Mouse (Mus musculus) neutrophil, adult 5-6 weeks (primary cell): Measurements from ENCODE around the gene Fam219a. TPM values are rescaled to one million over a fixed set of nuclear protein-coding genes. Genes with fewer than 3 reads are reported as not detected.

Experiments
- ATAC-seq: fragments of 151-379, 151-347 bp; 2 replicates; pipeline ENCODE4 v1.8.0; 2017; ENCODE audit warnings: mild to moderate bottlenecking, moderate TSS enrichment; ENCODE audit not compliant: insufficient number of reproducible peaks, poor library complexity, low FRiP score, severe bottlenecking; ENCODE audit errors: extremely low read depth
- total RNA-seq: library from RNA; stranded (forward); fragments of 200-1000 nt; gene quantifications from 2 replicates; pipeline ENCODE4 v1.2.3, GENCODE M21; 2017

Gene Fam219a
- total RNA-seq, 1 experiment from 2014 or later, result 8.4 TPM

DNA sequence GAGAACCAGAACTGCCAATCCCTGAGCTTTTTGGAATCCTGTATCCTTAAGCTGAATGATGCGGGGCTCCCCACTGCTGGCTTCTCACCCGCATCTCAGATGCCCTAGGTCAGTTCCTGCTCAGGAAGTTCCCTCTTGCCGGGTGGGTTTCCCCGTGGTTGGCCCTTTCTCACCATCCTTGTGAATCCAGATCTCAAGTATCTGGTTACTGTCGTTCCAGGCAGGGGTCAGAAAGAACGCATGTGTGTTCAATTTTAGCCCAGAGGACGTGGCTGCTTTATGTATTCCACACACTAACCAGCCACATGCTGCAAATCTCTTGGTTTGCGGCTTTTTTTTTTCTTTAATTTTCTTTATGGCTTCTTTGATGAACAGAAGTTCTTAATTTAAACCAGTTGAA is 55.6 kb downstream of the Fam219a start:
- no peak for ATAC-seq

DNA sequence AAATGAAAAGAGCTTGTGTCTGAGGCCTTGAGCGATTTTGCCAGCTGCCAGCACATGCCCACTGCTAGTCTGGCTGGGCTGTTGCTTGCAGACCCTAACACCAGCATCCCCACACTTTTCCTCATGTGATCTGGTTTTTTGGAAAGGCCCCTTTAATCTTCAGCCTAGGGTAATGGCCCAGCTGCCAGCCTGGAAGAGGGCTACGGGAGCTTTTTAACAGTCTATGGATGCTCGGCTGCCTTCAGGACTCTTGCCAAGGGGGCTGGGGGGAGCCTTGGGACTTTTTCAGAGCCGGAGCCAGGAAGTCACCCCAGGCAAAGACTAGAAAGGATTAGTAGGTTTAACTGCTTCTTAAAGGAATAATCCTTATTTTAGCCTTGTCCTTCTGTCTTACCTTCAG is 56.0 kb downstream of the Fam219a start:
- no peak for ATAC-seq

DNA sequence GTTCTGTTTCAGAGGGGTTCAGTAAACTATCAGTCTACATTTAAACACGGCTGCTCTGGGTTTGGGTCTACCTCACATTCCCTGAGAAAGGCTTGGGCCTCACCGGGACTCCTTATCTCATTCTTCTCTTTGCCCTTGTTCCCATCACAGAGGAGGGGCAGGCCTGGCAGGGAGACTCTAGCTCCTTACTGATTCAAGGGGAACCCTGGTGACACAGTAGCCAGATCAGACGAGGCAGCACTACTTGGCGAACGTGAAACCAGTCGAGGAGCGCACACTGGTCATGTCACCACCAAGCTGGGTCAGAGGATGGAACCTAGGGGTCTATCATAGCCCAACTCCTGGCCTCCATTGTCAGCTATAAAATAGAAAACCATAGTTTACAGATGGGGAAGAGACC is 61.3 kb downstream of the Fam219a start:
- no peak for ATAC-seq

DNA sequence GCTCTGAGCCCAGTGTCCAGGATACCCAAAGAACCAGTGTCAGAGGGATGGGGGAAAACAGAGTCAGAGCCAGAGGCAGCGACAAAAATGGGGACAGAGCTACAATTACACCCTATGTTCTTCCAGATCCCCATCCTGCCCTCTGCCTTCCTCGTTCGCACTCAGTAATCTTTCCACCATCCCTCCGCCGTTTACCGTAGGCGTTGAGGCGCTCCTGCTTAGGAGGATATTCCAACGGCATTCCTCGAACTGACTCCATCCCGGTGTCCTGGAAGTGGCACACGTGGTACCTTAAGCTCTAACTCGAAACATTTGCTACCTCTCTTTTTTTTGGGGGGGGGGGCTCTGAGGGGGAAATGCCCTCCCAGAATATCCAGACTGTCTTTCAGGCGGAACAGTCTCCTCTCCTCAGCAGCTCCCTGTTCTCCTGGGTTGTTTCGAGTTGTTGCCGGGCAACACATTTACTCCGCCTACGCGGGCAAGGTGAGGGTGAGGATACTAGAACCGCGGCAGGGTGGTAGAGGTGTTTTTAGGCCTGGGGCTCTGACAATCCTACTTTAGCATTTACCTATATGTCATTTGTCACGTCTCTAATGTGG is 61.9 kb downstream of the Fam219a start:
- no peak for ATAC-seq

DNA sequence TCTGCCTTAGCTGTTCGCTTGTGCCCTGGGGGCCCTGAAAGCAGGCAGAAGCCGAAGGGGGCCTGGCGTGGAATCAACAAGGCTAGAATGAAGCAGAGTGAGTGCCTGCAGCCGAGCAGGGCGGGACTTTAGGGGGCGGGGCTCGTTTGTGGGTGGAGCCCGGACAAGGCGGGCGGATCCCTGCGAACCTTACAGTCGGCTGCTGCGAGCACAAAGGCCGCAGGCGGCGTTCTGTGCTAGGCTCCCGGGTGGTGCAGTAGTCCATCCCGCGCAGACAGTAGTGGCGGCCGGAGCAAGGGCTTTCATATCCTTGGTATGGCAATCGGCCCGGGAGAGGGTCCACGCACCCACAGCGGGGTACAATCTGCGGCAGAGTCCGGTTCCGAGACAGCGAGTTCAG is 62.4 kb downstream of the Fam219a start:
- ATAC-seq, result peak; percentile 31; the same call in 1 of the 2 replicates

DNA sequence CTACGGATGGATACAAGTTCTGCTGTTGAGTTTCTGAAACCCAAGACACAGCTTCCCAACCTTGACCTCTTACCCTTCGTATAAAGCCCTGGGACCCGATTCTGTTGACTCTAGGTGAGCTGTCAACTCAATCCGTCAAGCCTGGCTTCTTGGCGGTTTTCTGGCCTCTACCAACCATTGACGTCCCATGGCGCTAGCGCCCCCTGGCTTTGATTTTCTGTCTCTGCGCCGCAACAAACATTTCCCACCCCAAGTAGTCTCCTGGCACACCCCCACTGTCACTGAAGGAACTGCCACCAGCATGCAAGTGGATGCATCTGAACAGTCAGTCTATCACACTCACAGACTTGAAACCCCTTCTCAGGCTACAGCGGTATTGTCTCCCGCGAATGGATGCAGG is 63.2 kb downstream of the Fam219a start:
- ATAC-seq, result no peak

DNA sequence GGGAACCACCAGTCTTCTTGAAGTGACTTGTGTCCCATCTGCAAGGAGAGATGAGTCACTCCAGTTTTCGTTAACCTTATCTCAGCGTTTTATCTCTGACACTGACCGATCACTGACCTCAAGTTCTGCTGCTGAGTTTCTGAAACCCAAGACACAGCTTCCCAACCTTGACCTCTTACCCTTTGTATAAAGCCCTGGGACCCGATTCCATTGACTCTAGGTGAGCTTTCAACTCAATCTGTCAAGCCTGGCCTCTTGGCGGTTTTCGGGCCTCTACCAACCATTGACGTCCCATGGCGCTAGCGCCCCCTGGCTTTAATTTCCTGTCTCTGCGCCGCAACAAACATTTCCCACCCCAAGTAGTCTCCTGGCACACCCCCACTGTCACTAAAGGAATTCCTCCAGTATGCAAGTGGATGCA is 64.2 kb downstream of the Fam219a start:
- ATAC-seq, result no peak

DNA sequence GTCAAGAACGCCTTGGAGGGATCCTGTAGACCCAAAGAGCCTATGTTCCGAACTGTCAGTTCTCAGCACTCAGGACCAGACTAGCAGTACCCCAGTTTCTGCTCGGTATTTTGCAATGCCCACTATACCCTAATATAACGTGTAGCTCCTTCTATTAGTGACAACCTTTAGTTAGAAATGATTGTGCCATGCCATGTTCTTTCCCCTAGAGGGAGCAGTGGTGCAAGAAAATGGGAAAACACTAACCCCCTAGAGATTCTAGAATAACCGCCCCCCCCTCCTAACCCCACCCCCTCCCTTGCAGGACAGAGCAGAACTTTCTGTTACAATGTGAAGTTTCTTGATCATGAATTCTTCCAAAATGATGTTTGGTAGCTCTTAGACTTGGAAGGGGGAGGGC is 65.0 kb downstream of the Fam219a start:
- ATAC-seq, result no peak

DNA sequence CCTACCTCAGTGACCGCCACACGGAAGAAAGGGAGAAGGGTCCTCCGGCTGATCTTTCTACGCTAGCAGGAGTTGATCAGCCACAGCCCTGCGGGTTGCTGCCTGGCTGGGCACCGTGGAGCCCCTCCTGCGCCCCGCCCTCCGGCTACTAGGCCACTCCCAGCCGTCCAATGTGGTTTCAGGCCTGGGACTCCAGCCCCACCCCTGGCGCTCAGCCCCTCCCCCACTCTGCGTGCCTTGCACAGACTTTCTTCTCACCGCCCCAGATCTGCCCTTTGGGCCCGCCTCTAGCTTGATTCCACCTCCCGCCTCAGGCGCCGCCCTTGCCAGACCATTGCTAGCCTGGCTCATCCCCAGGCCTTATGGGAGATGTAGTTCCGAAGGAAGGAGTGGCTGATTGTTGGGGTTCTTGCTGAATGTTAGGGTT is 66.3 kb downstream of the Fam219a start, which contains the start of gene AI464131:
TSS of gene AI464131 (minus strand) at position 91 of the 427 bp plus-strand sequence.
- ATAC-seq, result no peak

DNA sequence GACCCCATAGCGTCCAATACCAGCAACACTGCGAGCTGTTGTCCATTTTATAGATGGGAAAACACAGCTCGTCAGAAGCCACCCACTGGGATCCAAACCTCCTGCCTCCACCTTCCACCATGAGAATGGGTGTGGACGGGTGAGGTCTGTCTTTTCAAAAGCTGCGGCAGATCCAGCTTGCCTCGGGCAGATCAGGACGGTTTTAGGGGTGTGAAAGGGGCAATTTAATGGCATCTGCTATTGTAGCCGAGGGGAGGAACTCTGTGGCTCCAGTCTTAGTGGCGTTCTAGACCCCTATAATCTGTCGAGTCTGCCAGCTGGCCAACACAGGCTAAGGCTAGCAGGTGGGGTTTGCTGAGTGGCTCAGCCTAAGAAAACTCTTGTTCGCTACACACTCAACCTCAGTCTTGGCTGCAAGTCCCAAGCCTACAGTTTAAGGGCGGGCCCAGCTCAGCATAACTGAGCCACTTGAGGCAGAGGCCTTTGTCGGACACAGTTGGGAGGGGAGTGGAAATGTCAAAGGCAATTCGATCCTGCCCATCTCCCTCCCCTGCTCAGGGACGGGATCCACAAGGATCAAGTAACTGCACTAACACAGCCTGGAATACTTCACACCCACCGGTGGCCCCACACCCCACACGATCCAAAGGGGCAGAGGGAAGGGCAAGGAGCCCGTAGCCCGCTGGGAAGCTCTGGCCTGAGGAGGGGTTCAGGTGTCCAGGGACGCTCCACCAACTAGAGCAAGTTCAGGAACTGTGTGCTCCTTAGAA is 67.0 kb downstream of the Fam219a start:
- no peak for ATAC-seq

DNA sequence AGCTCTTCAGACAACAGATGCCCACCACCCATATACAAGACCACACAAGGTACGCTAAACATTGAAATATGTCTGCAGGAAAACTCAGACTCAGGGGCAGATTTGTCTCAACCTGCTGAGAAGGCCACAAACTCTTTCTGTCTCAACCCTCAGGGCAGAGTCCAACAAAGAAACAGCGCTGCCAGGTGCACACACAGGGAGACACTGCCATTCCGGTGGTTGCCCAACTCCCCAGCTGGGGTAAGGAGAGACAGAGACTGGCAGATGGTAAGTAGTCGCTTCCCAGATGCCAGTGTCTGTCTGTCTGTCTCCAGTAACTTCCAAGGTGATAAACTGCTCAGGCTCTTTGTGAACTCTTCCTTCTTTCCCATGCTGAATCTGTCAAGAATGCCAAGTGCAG is 68.6 kb downstream of the Fam219a start:
- ATAC-seq, result no peak

DNA sequence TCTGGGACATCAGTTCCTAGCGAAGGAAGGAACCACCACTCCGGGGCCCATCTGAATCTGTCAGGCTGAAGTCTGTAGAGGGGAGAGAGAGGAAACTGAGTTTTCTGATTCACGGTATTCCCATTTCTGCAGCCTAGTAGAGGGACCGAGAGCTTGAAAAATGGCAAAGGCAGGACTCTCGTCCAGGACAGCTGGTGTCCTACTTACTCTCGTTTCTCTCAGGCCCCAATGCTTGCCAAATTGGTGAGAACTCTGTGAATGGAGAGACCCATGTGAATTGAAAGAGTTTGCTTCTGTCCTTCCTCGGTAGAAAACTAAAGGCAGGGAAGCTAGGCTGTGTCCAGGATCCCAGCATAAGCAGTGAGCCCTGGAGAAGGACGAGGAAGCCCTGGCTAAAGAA is 69.7 kb downstream of the Fam219a start:
- no peak for ATAC-seq

DNA sequence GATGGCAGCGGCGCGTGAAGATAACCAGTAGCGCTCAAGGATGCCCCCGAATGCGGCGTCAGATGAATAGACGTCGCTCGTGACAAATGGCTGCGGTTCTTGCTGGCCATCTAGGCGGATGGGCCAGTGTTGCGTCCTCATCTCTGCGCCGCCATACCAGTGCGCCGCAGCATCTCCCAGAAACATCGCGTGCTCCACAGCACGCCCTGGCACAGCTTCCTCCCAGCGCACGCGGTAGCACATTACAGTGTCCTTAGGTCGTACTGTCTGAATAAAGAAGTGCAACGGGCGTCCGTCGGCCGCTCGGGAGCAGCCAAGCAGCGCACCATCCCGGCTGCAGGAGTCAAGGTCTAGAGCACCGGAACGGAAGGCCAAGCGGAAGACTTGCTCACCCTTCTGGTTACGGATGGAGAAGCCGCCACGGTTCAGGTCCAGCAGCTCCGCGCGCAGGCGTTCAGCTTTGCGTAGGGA is 70.4 kb downstream of the Fam219a start:
- no peak for ATAC-seq

DNA sequence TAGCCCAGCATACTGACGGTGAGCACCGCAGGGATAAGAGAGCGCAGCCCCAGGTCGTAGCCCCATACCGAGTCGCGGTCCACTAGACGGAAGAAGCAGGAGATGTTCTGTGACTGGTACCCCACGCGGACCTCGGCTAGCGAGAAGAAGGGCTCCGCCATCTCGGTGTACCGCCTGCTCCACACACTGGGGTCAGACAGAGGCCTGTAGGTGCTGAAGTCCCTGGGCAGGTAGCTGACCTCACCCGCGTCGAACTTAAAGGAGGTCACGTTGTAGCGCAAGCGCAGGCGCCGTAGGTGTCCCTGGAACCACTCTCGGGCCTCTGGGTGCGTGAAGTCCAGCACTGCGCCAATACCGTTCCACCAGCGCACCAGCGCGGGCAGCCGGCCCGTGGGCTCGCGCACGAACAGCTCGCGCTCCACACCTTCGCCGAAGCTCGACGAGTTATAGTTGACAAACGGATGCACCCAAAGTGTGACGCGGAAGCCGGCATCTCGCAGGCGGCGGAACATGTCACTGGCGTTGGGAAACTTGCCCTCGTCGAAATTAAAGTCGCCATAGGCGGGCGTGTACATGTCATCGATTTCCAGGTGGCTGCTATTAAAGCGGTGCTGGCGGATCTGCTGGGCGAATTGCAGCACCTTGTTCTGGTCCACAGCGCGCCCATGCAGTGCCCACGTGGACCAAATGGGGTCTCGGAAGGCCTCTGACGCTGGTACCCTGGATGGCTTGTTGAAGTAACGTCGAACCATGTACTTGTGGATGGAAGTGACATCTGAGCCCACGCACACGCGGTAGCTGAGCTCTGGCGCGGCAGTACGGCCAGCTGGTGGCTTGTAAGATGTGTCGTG is 71.1 kb downstream of the Fam219a start:
- ATAC-seq, result no peak

DNA sequence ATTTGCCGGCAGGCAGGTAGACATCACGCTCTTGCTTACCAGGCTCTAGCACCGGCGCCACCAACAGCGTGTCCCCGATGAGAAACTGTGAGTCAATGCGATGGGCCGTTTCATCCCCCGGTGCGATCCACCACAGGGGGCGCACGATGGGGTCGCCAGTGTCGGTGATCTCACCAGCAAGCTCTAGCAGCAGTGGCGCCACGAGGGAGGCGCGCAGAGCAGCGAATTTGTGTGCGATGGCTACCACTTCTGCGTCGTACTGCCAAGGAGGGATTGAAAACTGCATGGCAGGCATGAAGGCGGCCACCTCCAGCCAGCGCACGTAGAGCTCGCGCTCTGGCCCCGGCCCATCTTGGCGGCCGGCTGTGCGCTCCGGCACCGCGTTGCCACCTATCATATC is 71.8 kb downstream of the Fam219a start:
- no peak for ATAC-seq

DNA sequence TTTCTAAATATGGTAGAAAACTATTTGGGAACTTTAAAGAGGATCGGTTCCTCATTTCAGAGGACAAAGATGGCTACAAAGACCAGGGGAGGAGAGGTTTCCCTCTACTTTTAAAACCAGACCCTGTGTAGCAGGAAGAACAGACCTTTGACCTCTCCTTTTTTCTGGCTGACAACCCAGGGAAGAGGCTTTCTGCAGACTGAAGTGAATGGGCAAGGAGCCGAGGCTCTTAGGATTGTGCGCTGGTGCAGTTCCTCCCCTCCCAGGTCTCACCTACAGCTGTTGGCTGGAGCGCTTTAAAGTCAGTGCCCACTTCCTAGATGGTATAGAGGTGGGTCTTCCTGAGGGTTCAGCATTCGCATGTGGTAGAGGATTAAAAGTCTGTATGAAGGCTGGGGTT is 72.3 kb downstream of the Fam219a start:
- no peak for ATAC-seq

DNA sequence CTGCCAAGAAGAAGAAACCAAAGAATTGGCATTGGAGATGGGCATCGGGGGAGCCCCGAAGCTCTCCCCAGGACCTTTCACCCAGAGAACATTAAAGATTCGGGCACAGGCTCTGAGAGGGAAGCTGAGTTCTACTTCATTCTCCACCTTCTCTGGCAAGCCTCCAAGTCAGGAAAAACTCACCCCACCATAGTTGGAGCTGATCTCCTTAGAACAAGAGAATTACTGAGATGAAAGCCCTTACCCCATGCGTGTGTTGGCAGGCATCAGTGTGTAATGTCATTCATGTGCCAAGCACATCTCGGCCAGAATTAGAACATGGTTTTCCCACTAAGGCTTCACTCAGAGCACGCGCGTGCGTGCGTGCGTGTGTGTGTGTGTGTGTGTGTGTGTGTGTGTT is 73.5 kb downstream of the Fam219a start:
- no peak for ATAC-seq

DNA sequence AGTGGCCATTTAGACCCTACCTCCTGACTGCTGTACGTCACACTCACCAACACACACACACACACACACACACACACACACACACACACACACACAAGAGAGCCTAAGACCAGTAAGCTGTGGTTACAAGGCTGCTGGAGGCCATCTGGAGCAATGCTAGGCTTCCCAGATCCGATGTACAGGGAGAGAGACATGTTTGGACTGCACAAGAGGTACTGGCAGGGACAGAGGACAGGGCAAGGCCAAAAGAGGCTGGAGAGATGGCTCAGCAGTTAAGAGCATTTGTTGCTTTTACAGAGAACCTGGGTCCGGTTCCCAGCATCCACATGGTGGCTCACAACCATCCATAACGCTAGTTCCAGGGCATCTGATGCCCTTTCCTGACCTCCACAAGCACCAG is 74.3 kb downstream of the Fam219a start:
- ATAC-seq, result no peak

DNA sequence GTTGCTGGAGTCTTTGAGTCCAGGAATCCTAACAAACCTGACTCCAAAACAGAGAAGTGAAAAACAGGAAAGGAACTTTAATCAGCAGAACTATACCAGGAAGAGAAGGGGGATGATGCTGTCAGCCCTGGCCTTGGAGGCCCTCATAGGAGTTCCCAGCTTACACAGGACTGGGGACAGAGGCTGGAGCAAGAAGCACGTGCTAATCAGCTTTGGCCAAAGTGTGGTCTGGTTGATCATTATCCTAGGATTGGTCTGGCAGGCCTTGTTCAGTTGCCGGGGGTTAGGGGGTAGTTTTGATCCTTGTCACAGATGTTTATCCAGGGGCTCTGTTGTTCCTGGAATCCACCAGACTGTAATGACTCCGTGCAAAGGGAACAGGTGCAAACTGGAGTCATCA is 75.0 kb downstream of the Fam219a start:
- ATAC-seq, result no peak
